11 mouse cellular contexts compared by ENCODE assay signal in genomic region chr11:88683026-88683770, GRCm38 (mm10). TPM values are rescaled to one million over a fixed set of nuclear protein-coding genes. Genes with fewer than 3 reads are reported as not detected.
DNase-seq lines count a peak whose midpoint lies in the region; ATAC-seq lines count a peak whose summit lies in the region.
"Had no signal": no experiment of that assay in that cellular context is flagged by ENCODE, and none has a peak within 500 bp of the region (broad histone marks: within the 10 kb centered on the region; RNA-seq: fewer than 3 reads in every experiment).

No protein-coding gene starts in this region.

- H3K27ac ChIP-seq in forebrain, embryonic 10.5 days = peak overlapping the region; percentile 68
- no peak overlapping the region for H3K27ac ChIP-seq in forebrain, embryonic 11.5 days (ENCODE audit: low read depth, low read length)
- 0 out of 2 replicates have a peak overlapping the region, but pooled peaks have one; percentile 13 for H3K27ac ChIP-seq in stomach, embryonic 15.5 days

- no peak overlapping the region for H3K4me2 ChIP-seq in forebrain, embryonic 11.5 days (ENCODE audit: low read depth, low read length, severe bottlenecking)
- no peak overlapping the region for H3K4me2 ChIP-seq in stomach, embryonic 15.5 days

- H3K27me3 ChIP-seq in forebrain, embryonic 10.5 days (ENCODE audit: poor library complexity, severe bottlenecking) = 0 out of 2 replicates have a peak, but pooled peaks cover 6% of the 10 kb centered on the region
- no peaks in the 10 kb centered on the region for H3K27me3 ChIP-seq in forebrain, embryonic 11.5 days (ENCODE audit: control insufficient read depth, insufficient read depth, low read length)
- no peaks in the 10 kb centered on the region for H3K27me3 ChIP-seq in stomach, embryonic 15.5 days (replicated peaks)

- peaks cover 72% of the 10 kb centered on the region for H3K4me1 ChIP-seq in forebrain, embryonic 10.5 days
- peaks cover 14% of the 10 kb centered on the region for H3K4me1 ChIP-seq in forebrain, embryonic 11.5 days (replicated peaks; ENCODE audit: control insufficient read depth, insufficient read depth, low read length)
- peaks cover 30% of the 10 kb centered on the region for H3K4me1 ChIP-seq in stomach, embryonic 15.5 days

- intact Hi-C loops in heart, postnatal 10 days (cut with DNase I) = no loop called here

- WGBS in forebrain, embryonic 10.5 days = 80% methylated on average over 14 of the region's 14 CpGs
- 64% methylated on average over 14 of the region's 14 CpGs for WGBS in forebrain, embryonic 11.5 days
- 64% methylated on average over 14 of the region's 14 CpGs for WGBS in stomach, embryonic 15.5 days

- no peaks in the 10 kb centered on the region for H3K9me3 ChIP-seq in forebrain, embryonic 10.5 days
- no peaks in the 10 kb centered on the region for H3K9me3 ChIP-seq in forebrain, embryonic 11.5 days (ENCODE audit: control insufficient read depth, low read length)
- H3K9me3 ChIP-seq in stomach, embryonic 15.5 days = no peaks in the 10 kb centered on the region

- H3K36me3 ChIP-seq in forebrain, embryonic 10.5 days (replicated peaks) = peaks cover 96% of the 10 kb centered on the region
- peaks cover 2% of the 10 kb centered on the region for H3K36me3 ChIP-seq in forebrain, embryonic 11.5 days (ENCODE audit: control insufficient read depth, insufficient read depth, low read length)
- H3K36me3 ChIP-seq in stomach, embryonic 15.5 days = 0 out of 2 replicates have a peak, but pooled peaks cover 2% of the 10 kb centered on the region

- no peak overlapping the region for H3K4me3 ChIP-seq in forebrain, embryonic 10.5 days
- H3K4me3 ChIP-seq in forebrain, embryonic 11.5 days (ENCODE audit: low read depth, low read length) = no peak overlapping the region
- H3K4me3 ChIP-seq in stomach, embryonic 15.5 days (replicated peaks) = no peak overlapping the region
- H3K4me3 ChIP-seq: myocyte had no signal

- DNase-seq in forebrain, embryonic 10.5 days (ENCODE audit: extremely low spot score, low spot score) = no peak
- DNase-seq in forebrain, embryonic 11.5 days (ENCODE audit: low spot score) = no peak
- peak; percentile 45 to 56 for DNase-seq in right cerebral cortex, postnatal 10 days (ENCODE audit: low spot score in 2 of 2)
- DNase-seq in right cerebral cortex, postnatal 4 days = no peak
- DNase-seq in lung, postnatal 36 days = peak; percentile 60
- DNase-seq in heart, postnatal 10 days = no peak
- DNase-seq: cerebellum, adult 11 months; liver had no signal

- no peak for ATAC-seq in forebrain, embryonic 11.5 days (replicated peaks; ENCODE audit: low FRiP score)
- peak; percentile 52; the same call in 1 of the 2 replicates for ATAC-seq in stomach, embryonic 15.5 days (ENCODE audit: insufficient read depth, low FRiP score, low read depth)
- ATAC-seq in CD4-positive, CD25-positive, alpha-beta regulatory T cell, adult 4 months = no peak

- H3K9ac ChIP-seq in forebrain, embryonic 11.5 days (ENCODE audit: low read length) = no peak overlapping the region
- H3K9ac ChIP-seq in stomach, embryonic 15.5 days = no peak overlapping the region

RNA-seq across cellular contexts. Expression of gene Msi2, which starts 35.1 kb away (rescaled TPM):
- polyA plus RNA-seq in forebrain, embryonic 10.5 days (2016; fragmentation: Nextera tagmentation; extraction: Ambion mirVana) = 19.2 and 20.4 TPM in 2 replicates
- polyA plus RNA-seq in forebrain, embryonic 11.5 days (2014; fragmentation: Nextera tagmentation; extraction: Ambion mirVana) = 23.9 and 26.2 TPM in 2 replicates
- polyA plus RNA-seq in stomach, embryonic 15.5 days (2015; fragmentation: Nextera tagmentation; extraction: Ambion mirVana) = 12.1 and 13.7 TPM in 2 replicates
- total RNA-seq in heart, postnatal 10 days (2021) = 100 to 1,000 TPM; 218 to 219 TPM
- polyA plus RNA-seq in CD4-positive, CD25-positive, alpha-beta regulatory T cell, adult 4 months (2017; shearing (Covaris generic)) = 10 to 100 TPM; 23.8 to 31.3 TPM

Comparison
In these comparisons a context has a peak if more than half of its experiments do, and no peak if none do; other contexts are left out.
1. DNase-seq: peak in right cerebral cortex, postnatal 10 days (2 of 2) and lung, postnatal 36 days (single experiment); none in forebrain, embryonic 10.5 days (single experiment), forebrain, embryonic 11.5 days (single experiment), right cerebral cortex, postnatal 4 days (single experiment) and heart, postnatal 10 days (0 of 2).